Mouse (Mus musculus) stomach, postnatal 0 days (tissue): ENCODE results near the gene Lhx3.

Experiments
- CTCF ChIP-seq: IDR thresholded peaks from 2 replicates; pipeline ENCODE4 v1.5.1; 2016; ENCODE audit warnings: antibody characterized with exemption, low read depth, mild to moderate bottlenecking, moderate library complexity
- EP300 ChIP-seq: optimal IDR thresholded peaks from 2 replicates; pipeline ENCODE3; 2016; ENCODE audit warnings: antibody characterized with exemption

GRCm38 (mm10) chr2:26175191-26175590 lies 32.9 kb downstream of the Lhx3 start:
- TF ChIP-seq EP300 (no peak), CTCF (no peak)
